Mouse (Mus musculus): Measurements from ENCODE around the gene Hecw1. TPM values are rescaled to one million over a fixed set of nuclear protein-coding genes. Genes with fewer than 3 reads are reported as not detected.

Gene Hecw1
- polyA plus RNA-seq (2012; rRNA removed; ENCODE audit: low replicate concordance) = not detected in 2 replicates

GRCm38 (mm10) chr13:14522906-14523269, at the start of gene Hecw1:
TSS of gene Hecw1 (minus strand) at chr13:14523228.

Other genes with a start within 250 kb of the Hecw1 start
- 7.5 and 12.3 TPM in 2 replicates for gene Mrpl32, start 89.9 kb upstream of the Hecw1 start, polyA plus RNA-seq (2012; rRNA removed; ENCODE audit: low replicate concordance)
- gene Psma2, start 90.0 kb upstream of the Hecw1 start, polyA plus RNA-seq (2012; rRNA removed; ENCODE audit: low replicate concordance) = 44.1 TPM in 2 replicates
- gene AW209491, start 106.9 kb upstream of the Hecw1 start, polyA plus RNA-seq (2012; rRNA removed; ENCODE audit: low replicate concordance) = 4.9 and 7.7 TPM in 2 replicates

All from subcutaneous adipose tissue, adult 2 months (tissue).